Mouse (Mus musculus) thymus, adult 2 months (tissue): ENCODE data around the gene Sap25.

ENCODE experiments used
- CTCF ChIP-seq: fragments of 200-500 bp; IDR thresholded peaks from 2 replicates; pipeline ENCODE4 v1.5.1; 2012; ENCODE audit warnings: mild to moderate bottlenecking, control low read depth, low read length, moderate library complexity, borderline replicate concordance; ENCODE audit not compliant: control insufficient read depth, poor library complexity, insufficient read depth; ENCODE audit errors: extremely low read depth
- POLR2A ChIP-seq: fragments of 200-500 bp; IDR thresholded peaks from 2 replicates; pipeline ENCODE4 v1.6.1; 2012; ENCODE audit warnings: mild to moderate bottlenecking, low read length, control low read depth, moderate library complexity; ENCODE audit not compliant: control insufficient read depth, poor library complexity, insufficient read depth; ENCODE audit errors: extremely low read depth

- no peak for TF ChIP-seq CTCF
- no peak for TF ChIP-seq POLR2A
These were observed 38.6 kb downstream of the Sap25 start for GRCm38 (mm10) chr5:137679726-137680125.
